9 mouse cellular contexts compared by ENCODE assay signal in the genomic region with DNA sequence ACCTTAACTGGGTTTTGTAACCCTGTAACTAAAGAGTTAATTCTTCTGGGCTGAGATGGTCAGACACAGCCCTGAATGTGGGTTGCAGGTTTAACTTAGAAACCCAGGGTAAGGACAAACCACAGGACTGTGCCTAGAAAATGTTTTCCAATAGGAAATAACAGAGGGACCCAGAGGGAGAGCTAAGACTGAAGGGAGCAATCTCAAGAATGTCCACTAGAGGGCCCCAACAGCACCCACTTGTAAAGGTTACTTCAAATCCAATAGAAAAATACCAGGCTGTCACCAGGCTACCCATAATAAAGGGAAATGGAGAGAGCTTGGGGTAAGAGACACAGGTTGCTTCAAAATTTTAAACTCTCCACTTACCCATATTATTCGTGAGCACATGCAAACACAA. TPM values are rescaled to one million over a fixed set of nuclear protein-coding genes. Genes with fewer than 3 reads are reported as not detected.
DNase-seq lines count a peak whose midpoint lies in the region; ATAC-seq and TF ChIP-seq lines count a peak whose summit lies in the region.
"Had no signal": no experiment of that assay in that cellular context is flagged by ENCODE, and none has a peak within 500 bp of the region (broad histone marks: within the 10 kb centered on the region; RNA-seq: fewer than 3 reads in every experiment).

No protein-coding gene starts in this region.

- ATAC-seq in erythroid progenitor cell, adult 5-6 weeks (replicated peaks; ENCODE audit: low FRiP score, poor library complexity, severe bottlenecking) = 0 out of 2 replicates have a peak, but pooled peaks have one; percentile 59
- ATAC-seq in heart, postnatal 0 days (ENCODE audit: insufficient read depth, low read depth) = peak; percentile 58
- ATAC-seq in lung, embryonic 15.5 days (ENCODE audit: borderline replicate concordance, extremely low read depth, low FRiP score, low TSS enrichment) = peak; percentile 64; the same call in 1 of the 2 replicates

- no peak overlapping the region for H3K4me3 ChIP-seq in heart, postnatal 0 days (ENCODE audit: low read depth, low read length)
- no peak overlapping the region for H3K4me3 ChIP-seq in lung, embryonic 15.5 days
- H3K4me3 ChIP-seq: heart, embryonic 13.5 days had no signal

- peak; percentile 70 for TF ChIP-seq CTCF in heart, postnatal 0 days (IDR thresholded peaks at IDR 0.05; ENCODE audit: low read depth)

- 0 out of 2 replicates have a peak, but pooled peaks cover 4% of the 10 kb centered on the region for H3K4me1 ChIP-seq in heart, postnatal 0 days (ENCODE audit: control insufficient read depth, insufficient read depth)
- H3K4me1 ChIP-seq in lung, embryonic 15.5 days = no peaks in the 10 kb centered on the region

- no peak overlapping the region for H3K4me2 ChIP-seq in heart, postnatal 0 days (ENCODE audit: low read depth, low read length)
- H3K4me2 ChIP-seq in lung, embryonic 15.5 days = no peak overlapping the region
- H3K4me2 ChIP-seq: heart, embryonic 13.5 days had no signal

- TF ChIP-seq EP300 in heart, postnatal 0 days (IDR thresholded peaks at IDR 0.05; ENCODE audit: low read depth) = no peak

- H3K9ac ChIP-seq in heart, postnatal 0 days (replicated peaks; ENCODE audit: low read depth, low read length) = no peak overlapping the region
- no peak overlapping the region for H3K9ac ChIP-seq in lung, embryonic 15.5 days
- H3K9ac ChIP-seq: heart, embryonic 13.5 days had no signal

- no peaks in the 10 kb centered on the region for H3K27me3 ChIP-seq in heart, postnatal 0 days (ENCODE audit: control insufficient read depth, insufficient read depth, low read length)
- H3K27me3 ChIP-seq in lung, embryonic 15.5 days = no peaks in the 10 kb centered on the region
- H3K27me3 ChIP-seq: heart, embryonic 13.5 days had no signal

- WGBS in heart, postnatal 0 days = 0% methylated on average over 1 of the region's 1 CpGs
- WGBS in lung, embryonic 15.5 days = 0% methylated on average over 1 of the region's 1 CpGs

- no peaks in the 10 kb centered on the region for H3K36me3 ChIP-seq in heart, postnatal 0 days (replicated peaks; ENCODE audit: control insufficient read depth, insufficient read depth, low read length)
- no peaks in the 10 kb centered on the region for H3K36me3 ChIP-seq in lung, embryonic 15.5 days
- H3K36me3 ChIP-seq: heart, embryonic 13.5 days had no signal

- no peak overlapping the region for H3K27ac ChIP-seq in heart, postnatal 0 days (ENCODE audit: low read depth)
- H3K27ac ChIP-seq in lung, embryonic 15.5 days = no peak overlapping the region
- H3K27ac ChIP-seq: heart, embryonic 13.5 days had no signal

- DNase-seq in ES-CJ7 (ENCODE audit: low read depth, low spot score) = peak; percentile 84
- peak; percentile 93 for DNase-seq in brain, adult 2 months (ENCODE audit: low read depth, low spot score)
- peak; percentile 70 for DNase-seq in heart, postnatal 0 days (ENCODE audit: low spot score)
- peak; percentile 62 to 93 for DNase-seq in layer of hippocampus, adult 8-10 months (ENCODE audit: low spot score in 2 of 2)
- DNase-seq in retina, postnatal 7 days (ENCODE audit: low read depth, low spot score) = peak; percentile 54
- DNase-seq in urinary bladder, adult 18-20 months (ENCODE audit: low spot score in 2 of 2) = peak; percentile 44 to 59

- no peaks in the 10 kb centered on the region for H3K9me3 ChIP-seq in heart, postnatal 0 days (replicated peaks; ENCODE audit: control insufficient read depth, low read length)
- no peaks in the 10 kb centered on the region for H3K9me3 ChIP-seq in lung, embryonic 15.5 days

RNA-seq across cellular contexts. Expression of a gene that starts 20.3 kb away (rescaled TPM):
- total RNA-seq in erythroid progenitor cell, adult 5-6 weeks (2015; ENCODE audit: low replicate concordance) = 77.5 and 99.5 TPM in 2 replicates
- 56.0 and 64.2 TPM in 2 replicates for total RNA-seq in erythroid progenitor cell, adult 5-6 weeks (2017; ENCODE audit: low replicate concordance)
- 14.5 and 14.9 TPM in 2 replicates for total RNA-seq in heart, postnatal 0 days (2014; rRNA removed; ENCODE audit: low replicate concordance)
- polyA plus RNA-seq in heart, postnatal 0 days (2015; fragmentation: Nextera tagmentation; extraction: Ambion mirVana) = 12.5 and 13.2 TPM in 2 replicates
- total RNA-seq in layer of hippocampus, adult 8-10 months (2022) = 10 to 100 TPM; 63.1 to 71.0 (median 67.6) TPM
- polyA plus RNA-seq in lung, embryonic 15.5 days (2015; fragmentation: Nextera tagmentation; extraction: Ambion mirVana) = 27.4 and 28.9 TPM in 2 replicates
